ENCODE assay signal across 8 mouse cellular contexts in the genomic region with DNA sequence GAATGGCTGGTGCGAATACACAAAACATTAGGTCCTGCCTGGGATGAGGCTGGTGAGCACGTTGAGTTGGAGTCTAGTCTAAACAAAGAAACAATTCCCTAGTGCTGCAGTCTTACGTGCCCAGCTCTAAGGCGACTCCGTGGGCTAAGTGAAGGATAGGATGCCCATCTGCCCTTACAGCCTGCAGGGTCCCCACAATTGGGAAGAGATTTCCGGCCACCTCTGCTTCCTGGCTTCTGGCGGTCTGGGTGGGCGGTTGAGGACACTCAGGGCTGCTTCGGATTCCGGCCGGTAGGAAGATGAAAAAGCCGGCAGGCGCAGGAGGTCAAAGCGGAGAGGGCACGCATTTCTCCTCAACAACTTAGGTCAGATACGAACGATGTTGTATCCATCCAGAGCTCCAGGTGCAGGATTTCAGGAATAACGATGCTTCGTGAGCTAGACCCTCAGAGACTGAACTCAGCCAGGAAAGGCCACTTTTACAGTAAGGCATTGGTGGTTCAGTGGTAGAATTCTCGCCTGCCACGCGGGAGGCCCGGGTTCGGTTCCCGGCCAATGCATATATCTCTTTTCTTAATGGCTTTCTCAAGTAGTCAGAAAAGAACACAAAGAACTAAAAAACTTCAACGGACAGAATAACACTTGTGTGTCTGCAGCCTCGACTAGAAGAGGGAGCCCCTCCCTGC. TPM values are rescaled to one million over a fixed set of nuclear protein-coding genes. Genes with fewer than 3 reads are reported as not detected.
DNase-seq lines count a peak whose midpoint lies in the region; ATAC-seq and TF ChIP-seq lines count a peak whose summit lies in the region.

No protein-coding gene starts in this region.

- under 1% methylated on average over 27 of the region's 27 CpGs for WGBS in cerebellum, adult 2 months
- under 1% methylated on average over 27 of the region's 27 CpGs for WGBS in forebrain, postnatal 0 days
- WGBS in lung, embryonic 14.5 days, result under 1% methylated on average over 27 of the region's 27 CpGs

- H3K4me3 ChIP-seq in G1E (ENCODE audit: low read depth, low read length), result peak overlapping the region; percentile 70
- peak overlapping the region; percentile 89 for H3K4me3 ChIP-seq in cerebellum, adult 2 months (replicated peaks; ENCODE audit: insufficient read depth, low read depth, low read length)
- H3K4me3 ChIP-seq in forebrain, postnatal 0 days (ENCODE audit: low read depth, low read length), result peak overlapping the region; percentile 86
- peak overlapping the region; percentile 65 for H3K4me3 ChIP-seq in lung, embryonic 14.5 days (ENCODE audit: low read depth, low read length)

- H3K4me2 ChIP-seq in forebrain, postnatal 0 days (ENCODE audit: low read depth), result peak overlapping the region; percentile 69
- H3K4me2 ChIP-seq in lung, embryonic 14.5 days, result peak overlapping the region; percentile 78

- no peak for ATAC-seq in G1E (ENCODE audit: extremely low read depth, insufficient number of reproducible peaks, low FRiP score, poor library complexity, severe bottlenecking)
- peak; percentile 92 for ATAC-seq in forebrain, postnatal 0 days
- ATAC-seq in lung, embryonic 14.5 days (ENCODE audit: insufficient read depth), result peak; percentile 94
- peak; percentile 53 for ATAC-seq in neutrophil, adult 5-6 weeks (ENCODE audit: extremely low read depth, insufficient number of reproducible peaks, low FRiP score, poor library complexity, severe bottlenecking)

- peaks cover 22% of the 10 kb centered on the region for H3K36me3 ChIP-seq in G1E (replicated peaks)
- peaks cover 6% of the 10 kb centered on the region; the same call in 1 of the 2 replicates for H3K36me3 ChIP-seq in forebrain, postnatal 0 days (ENCODE audit: insufficient read depth)
- peaks cover 14% of the 10 kb centered on the region for H3K36me3 ChIP-seq in lung, embryonic 14.5 days (ENCODE audit: insufficient read depth)

- H3K27me3 ChIP-seq in G1E (ENCODE audit: insufficient read depth, low read length), result peaks cover 37% of the 10 kb centered on the region
- H3K27me3 ChIP-seq in cerebellum, adult 2 months (ENCODE audit: control insufficient read depth, insufficient read depth, low read length), result no peaks in the 10 kb centered on the region
- no peaks in the 10 kb centered on the region for H3K27me3 ChIP-seq in forebrain, postnatal 0 days (ENCODE audit: insufficient read depth, low read length)
- H3K27me3 ChIP-seq in lung, embryonic 14.5 days (ENCODE audit: insufficient read depth, low read length), result no peaks in the 10 kb centered on the region

- no peak for DNase-seq in G1E (ENCODE audit: low spot score)
- DNase-seq in cerebellum, adult 2 months, result peak; percentile 87 to 96
- DNase-seq in forebrain, postnatal 0 days, result peak; percentile 97
- peak; percentile 90 for DNase-seq in heart, postnatal 4 days
- peak; percentile 87 to 96 for DNase-seq in layer of hippocampus, adult 8-10 months (ENCODE audit: low spot score in 2 of 2)
- peak; percentile 96 for DNase-seq in lung, embryonic 14.5 days
- peak; percentile 72 for DNase-seq in testis, postnatal 14 days (ENCODE audit: low spot score)

- no peak for TF ChIP-seq POLR2A in cerebellum, adult 2 months (IDR thresholded peaks at IDR 0.05; ENCODE audit: borderline replicate concordance, insufficient read depth, low read length)

- H3K9me3 ChIP-seq in G1E (replicated peaks), result no peaks in the 10 kb centered on the region
- H3K9me3 ChIP-seq in forebrain, postnatal 0 days (ENCODE audit: low read length), result no peaks in the 10 kb centered on the region
- H3K9me3 ChIP-seq in lung, embryonic 14.5 days (ENCODE audit: low read depth, low read length), result no peaks in the 10 kb centered on the region

- peak overlapping the region; percentile 35; the same call in 1 of the 2 replicates for H3K27ac ChIP-seq in cerebellum, adult 2 months (ENCODE audit: insufficient read depth, low read length)
- peak overlapping the region; percentile 89 for H3K27ac ChIP-seq in forebrain, postnatal 0 days (ENCODE audit: low read depth, low read length)
- peak overlapping the region; percentile 26; the same call in 1 of the 2 replicates for H3K27ac ChIP-seq in lung, embryonic 14.5 days (ENCODE audit: low read depth)

- H3K4me1 ChIP-seq in G1E (ENCODE audit: insufficient read depth, low read depth, low read length), result peaks cover 55% of the 10 kb centered on the region
- H3K4me1 ChIP-seq in cerebellum, adult 2 months (ENCODE audit: control insufficient read depth, insufficient read depth, low read length), result peaks cover 10% of the 10 kb centered on the region; the same call in 1 of the 2 replicates
- H3K4me1 ChIP-seq in forebrain, postnatal 0 days (ENCODE audit: insufficient read depth), result peaks cover 17% of the 10 kb centered on the region
- no peaks in the 10 kb centered on the region; the same call in 1 of the 2 replicates for H3K4me1 ChIP-seq in lung, embryonic 14.5 days (ENCODE audit: insufficient read depth)

- no peak for TF ChIP-seq CTCF in G1E (IDR thresholded peaks at IDR 0.05; ENCODE audit: low read depth, low read length)
- no peak for TF ChIP-seq CTCF in cerebellum, adult 2 months (IDR thresholded peaks at IDR 0.05; ENCODE audit: borderline replicate concordance, insufficient read depth, low read depth, low read length)
- no peak for TF ChIP-seq CTCF in forebrain, postnatal 0 days (IDR thresholded peaks at IDR 0.05; ENCODE audit: low read depth)
- TF ChIP-seq CTCF in lung, embryonic 14.5 days (IDR thresholded peaks at IDR 0.05; ENCODE audit: low read depth), result no peak

- peak overlapping the region; percentile 74 for H3K9ac ChIP-seq in forebrain, postnatal 0 days
- peak overlapping the region; percentile 56 for H3K9ac ChIP-seq in lung, embryonic 14.5 days

RNA-seq across cellular contexts. Expression of gene Exosc6, which starts 6.1 kb away (rescaled TPM):
- total RNA-seq in G1E (2014; fragmentation: Nextera tagmentation), result not detected in 2 replicates
- 13.9 and 17.0 TPM in 2 replicates for total RNA-seq in G1E (2017)
- 88.0 and 119 TPM in 2 replicates for polyA plus RNA-seq in G1E (2012)
- polyA plus RNA-seq in cerebellum, adult 2 months (2012; rRNA removed), result not detected in 2 replicates
- total RNA-seq in forebrain, postnatal 0 days (2014; rRNA removed), result 2.8 TPM in 1 of 2 replicates, not detected in the other
- not detected in 2 replicates for polyA plus RNA-seq in forebrain, postnatal 0 days (2015; fragmentation: Nextera tagmentation; extraction: Ambion mirVana)
- not detected for total RNA-seq in heart, postnatal 4 days (2021)
- not detected for total RNA-seq in layer of hippocampus, adult 8-10 months (2022)
- 24.0 and 27.8 TPM in 2 replicates for polyA plus RNA-seq in lung, embryonic 14.5 days (2014; fragmentation: Nextera tagmentation; extraction: Ambion mirVana)
- 9.5 and 9.8 TPM in 2 replicates for total RNA-seq in neutrophil, adult 5-6 weeks (2017)

RNA-seq across cellular contexts. Expression of gene Aars, which starts 29.3 kb away (rescaled TPM):
- total RNA-seq in G1E (2014; fragmentation: Nextera tagmentation) (126 and 131 TPM in 2 replicates), G1E (2017) (77.0 and 81.8 TPM in 2 replicates)
- 37.3 and 56.4 TPM in 2 replicates for polyA plus RNA-seq in G1E (2012)
- polyA plus RNA-seq in cerebellum, adult 2 months (2012; rRNA removed), result 101 and 108 TPM in 2 replicates
- total RNA-seq in forebrain, postnatal 0 days (2014; rRNA removed), result 79.3 and 106 TPM in 2 replicates
- polyA plus RNA-seq in forebrain, postnatal 0 days (2015; fragmentation: Nextera tagmentation; extraction: Ambion mirVana), result 67.4 and 74.5 TPM in 2 replicates
- 10 to 100 TPM; 50.0 to 55.8 TPM for total RNA-seq in heart, postnatal 4 days (2021)
- 10 to 100 TPM; 78.6 to 89.6 (median 84.8) TPM for total RNA-seq in layer of hippocampus, adult 8-10 months (2022)
- polyA plus RNA-seq in lung, embryonic 14.5 days (2014; fragmentation: Nextera tagmentation; extraction: Ambion mirVana), result 66.1 and 66.9 TPM in 2 replicates
- total RNA-seq in neutrophil, adult 5-6 weeks (2017), result 19.9 and 25.2 TPM in 2 replicates

RNA-seq across cellular contexts. Expression of gene Clec18a, which starts 30.0 kb away (rescaled TPM):
- total RNA-seq in G1E (2014; fragmentation: Nextera tagmentation), result not detected in 2 replicates
- total RNA-seq in G1E (2017), result 0.05 and 0.06 TPM in 2 replicates
- not detected in 2 replicates for polyA plus RNA-seq in G1E (2012)
- polyA plus RNA-seq in cerebellum, adult 2 months (2012; rRNA removed), result 0.41 and 0.57 TPM in 2 replicates
- total RNA-seq in forebrain, postnatal 0 days (2014; rRNA removed), result 0.33 and 0.38 TPM in 2 replicates
- polyA plus RNA-seq in forebrain, postnatal 0 days (2015; fragmentation: Nextera tagmentation; extraction: Ambion mirVana), result 0.42 and 0.54 TPM in 2 replicates
- not detected for total RNA-seq in heart, postnatal 4 days (2021)
- total RNA-seq in layer of hippocampus, adult 8-10 months (2022), result 1 to 10 TPM; 1.2 to 2.4 (median 1.5) TPM
- not detected in 2 replicates for polyA plus RNA-seq in lung, embryonic 14.5 days (2014; fragmentation: Nextera tagmentation; extraction: Ambion mirVana)
- total RNA-seq in neutrophil, adult 5-6 weeks (2017), result not detected in 2 replicates

RNA-seq across cellular contexts. Expression of gene Ddx19b, which starts 30.7 kb away (rescaled TPM):
- total RNA-seq in G1E (2014; fragmentation: Nextera tagmentation) (17.4 and 18.8 TPM in 2 replicates), G1E (2017) (21.7 and 21.9 TPM in 2 replicates)
- 5.1 and 6.3 TPM in 2 replicates for polyA plus RNA-seq in G1E (2012)
- 13.6 and 14.9 TPM in 2 replicates for polyA plus RNA-seq in cerebellum, adult 2 months (2012; rRNA removed)
- total RNA-seq in forebrain, postnatal 0 days (2014; rRNA removed), result 12.5 and 16.8 TPM in 2 replicates
- 4.9 and 5.5 TPM in 2 replicates for polyA plus RNA-seq in forebrain, postnatal 0 days (2015; fragmentation: Nextera tagmentation; extraction: Ambion mirVana)
- total RNA-seq in heart, postnatal 4 days (2021), result 10 to 100 TPM; 11.8 to 13.1 TPM
- 10 to 100 TPM; 15.9 to 20.4 (median 16.6) TPM for total RNA-seq in layer of hippocampus, adult 8-10 months (2022)
- 7.2 and 7.8 TPM in 2 replicates for polyA plus RNA-seq in lung, embryonic 14.5 days (2014; fragmentation: Nextera tagmentation; extraction: Ambion mirVana)
- total RNA-seq in neutrophil, adult 5-6 weeks (2017), result 10.5 and 11.5 TPM in 2 replicates

RNA-seq across cellular contexts. Expression of gene Pdpr, which starts 32.2 kb away (rescaled TPM):
- total RNA-seq in G1E (2014; fragmentation: Nextera tagmentation), result 14.0 and 15.7 TPM in 2 replicates
- total RNA-seq in G1E (2017), result 19.4 and 20.5 TPM in 2 replicates
- 8.7 and 9.5 TPM in 2 replicates for polyA plus RNA-seq in G1E (2012)
- polyA plus RNA-seq in cerebellum, adult 2 months (2012; rRNA removed), result 17.3 and 19.6 TPM in 2 replicates
- 27.5 and 31.5 TPM in 2 replicates for total RNA-seq in forebrain, postnatal 0 days (2014; rRNA removed)
- polyA plus RNA-seq in forebrain, postnatal 0 days (2015; fragmentation: Nextera tagmentation; extraction: Ambion mirVana), result 5.8 and 9.3 TPM in 2 replicates
- total RNA-seq in heart, postnatal 4 days (2021), result 10 to 100 TPM; 51.7 to 54.3 TPM
- total RNA-seq in layer of hippocampus, adult 8-10 months (2022), result 10 to 100 TPM; 27.6 to 30.4 (median 29.8) TPM
- polyA plus RNA-seq in lung, embryonic 14.5 days (2014; fragmentation: Nextera tagmentation; extraction: Ambion mirVana), result 7.1 and 9.1 TPM in 2 replicates
- total RNA-seq in neutrophil, adult 5-6 weeks (2017), result 21.0 and 23.5 TPM in 2 replicates

Comparison
In these comparisons a context has a peak if more than half of its experiments do, and no peak if none do; other contexts are left out.
1. H3K27ac ChIP-seq: peak in every context shown above with its lines; median percentile 89 in forebrain, postnatal 0 days; 35 in cerebellum, adult 2 months; 26 in lung, embryonic 14.5 days.